Mouse (Mus musculus) olfactory bulb, adult 2 months (tissue): ENCODE results near the gene Sufu. TPM values are rescaled to one million over a fixed set of nuclear protein-coding genes. Genes with fewer than 3 reads are reported as not detected.

Experiments used
- H3K27ac ChIP-seq: fragments of 200-500 bp; 2 replicates; pipeline ENCODE4 v1.5.1; 2012; ENCODE audit warnings: low read depth, low read length; ENCODE audit not compliant: insufficient read depth
- H3K4me1 ChIP-seq: fragments of 200-500 bp; 2 replicates; pipeline ENCODE4 v1.6.1; 2012; ENCODE audit warnings: low read length; ENCODE audit not compliant: control insufficient read depth, insufficient read depth
- H3K4me3 ChIP-seq: fragments of 200-500 bp; 2 replicates; pipeline ENCODE4 v1.5.1; 2012; ENCODE audit warnings: mild to moderate bottlenecking, low read depth, low read length, moderate library complexity; ENCODE audit not compliant: insufficient read depth
- CTCF ChIP-seq: fragments of 200-500 bp; IDR thresholded peaks from 2 replicates; pipeline ENCODE4 v1.5.1; 2012; ENCODE audit warnings: low read depth, mild to moderate bottlenecking, low read length, moderate library complexity; ENCODE audit not compliant: insufficient read depth
- POLR2A ChIP-seq: fragments of 200-500 bp; IDR thresholded peaks from 2 replicates; pipeline ENCODE4 v1.6.1; 2012; ENCODE audit warnings: mild to moderate bottlenecking, low read depth, low read length, moderate library complexity; ENCODE audit not compliant: insufficient read depth
- WGBS: fragments of 180-500 bp; shearing (Covaris S2); methylation state at CpG from one replicate; pipeline ENCODE4 v1.1.7; 2018; 5-methylcytosine and 5-hydroxymethylcytosine counted together
- polyA plus RNA-seq: library from polyadenylated mRNA; stranded (reverse); fragments of >200 nt; gene quantifications from 2 replicates; pipeline ENCODE4 v1.2.4, GENCODE M21; 2012; ENCODE audit warnings: low replicate concordance; ENCODE audit not compliant: missing spikeins, insufficient read depth, insufficient read length

The Sufu gene
- polyA plus RNA-seq, result not detected in 2 replicates

GRCm38 (mm10) chr19:46396686-46397435, at the start of gene Sufu:
TSS of gene Sufu (plus strand) at chr19:46396896.
- peak within 1 kb of the TSS; percentile 67 for H3K4me3 ChIP-seq
- TF ChIP-seq POLR2A (peak; percentile 84), CTCF (0 out of 2 replicates have a peak, but pooled peaks have one; percentile 13)
- peaks cover 16% of the 10 kb centered on the region for H3K4me1 ChIP-seq
- WGBS, result under 1% methylated on average over 57 of the region's 57 CpGs
- H3K27ac ChIP-seq, result no peak within 1 kb of the TSS

GRCm38 (mm10) chr19:46347146-46347545, 49.5 kb upstream of the Sufu start:
- Histone ChIP-seq H3K27ac (no peak overlapping the region), H3K4me1 (peaks cover 8% of the 10 kb centered on the region; the same call in 1 of the 2 replicates), H3K4me3 (no peak overlapping the region)
- TF ChIP-seq CTCF (no peak), POLR2A (no peak)
- WGBS, result 100% methylated on average over 1 of the region's 1 CpGs

GRCm38 (mm10) chr19:46347936-46348668, 48.6 kb upstream of the Sufu start:
- TF ChIP-seq CTCF, result no peak
- TF ChIP-seq POLR2A, result no peak
- WGBS, result 18% methylated on average over 14 of the region's 14 CpGs
- peaks cover 8% of the 10 kb centered on the region; the same call in 1 of the 2 replicates for H3K4me1 ChIP-seq
- H3K4me3 ChIP-seq, result peak overlapping the region; percentile 54
- peak overlapping the region; percentile 90 for H3K27ac ChIP-seq

DNA sequence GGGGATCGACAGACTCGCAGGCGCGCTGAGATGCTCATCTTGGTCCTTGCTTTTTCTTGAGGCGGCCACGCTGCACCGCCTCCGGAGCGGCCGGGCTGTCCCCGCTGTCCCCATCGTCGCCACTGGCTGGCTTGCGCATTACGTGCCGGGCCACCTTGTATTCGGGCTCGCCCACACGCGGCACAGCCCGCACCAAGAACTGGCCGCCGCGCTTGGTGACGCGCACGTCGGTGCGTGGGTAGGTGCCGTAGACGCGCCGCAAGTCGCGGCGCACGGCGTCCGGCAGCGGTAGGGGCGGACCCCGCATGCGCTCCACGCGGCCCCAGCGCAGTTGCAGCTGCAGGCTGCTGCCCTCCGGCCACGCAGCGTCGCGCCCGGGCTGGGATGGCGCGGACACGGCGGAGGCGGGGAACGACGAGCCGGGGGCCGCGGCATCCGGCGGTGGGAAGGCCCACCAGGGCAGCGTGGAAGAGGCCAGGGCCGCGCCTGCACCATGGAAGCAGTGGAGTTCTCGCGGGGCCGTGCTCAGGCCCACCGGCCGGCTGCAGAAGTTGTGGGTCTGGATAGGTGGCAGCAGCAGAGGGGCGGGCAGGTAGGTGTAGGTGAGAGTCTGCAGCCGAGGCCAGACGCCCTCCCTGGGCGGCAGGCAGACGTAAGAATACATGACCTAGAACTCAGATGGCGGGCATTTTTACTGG, 47.8 kb upstream of the Sufu start:
- Histone ChIP-seq H3K4me1 (peaks cover 8% of the 10 kb centered on the region; the same call in 1 of the 2 replicates), H3K27ac (peak overlapping the region; percentile 90), H3K4me3 (peak overlapping the region; percentile 54)
- TF ChIP-seq CTCF, result no peak
- TF ChIP-seq POLR2A, result peak; percentile 95
- WGBS, result under 1% methylated on average over 78 of the region's 78 CpGs

DNA sequence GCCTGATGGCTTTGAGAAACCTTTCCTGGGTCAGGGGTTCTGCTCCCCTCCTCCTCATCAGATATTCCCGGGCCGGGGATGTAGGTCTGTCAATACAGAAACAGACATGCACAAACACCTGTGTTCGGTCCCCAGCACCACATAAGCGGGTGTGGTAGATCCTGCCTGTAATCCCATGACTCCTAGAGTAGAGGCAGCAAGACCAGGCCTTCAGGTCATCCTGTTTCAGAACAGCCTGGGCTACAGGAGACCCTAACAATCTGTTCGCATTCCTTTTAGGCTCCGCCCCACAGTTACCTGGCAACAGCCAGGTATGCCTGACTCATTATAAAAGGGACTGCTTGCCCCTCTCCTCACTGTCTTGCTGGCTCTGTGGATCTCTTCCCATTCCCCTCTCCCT, 47.1 kb upstream of the Sufu start:
- Histone ChIP-seq H3K4me3 (peak overlapping the region; percentile 54), H3K27ac (no peak overlapping the region; the same call in 1 of the 2 replicates), H3K4me1 (peaks cover 8% of the 10 kb centered on the region; the same call in 1 of the 2 replicates)
- WGBS, result 27% methylated on average over 6 of the region's 6 CpGs
- no peak for TF ChIP-seq POLR2A
- no peak for TF ChIP-seq CTCF

- TF ChIP-seq CTCF (no peak), POLR2A (no peak)
- WGBS, result 57% methylated on average over 10 of the region's 10 CpGs
- H3K27ac ChIP-seq, result peak within 1 kb of the TSS; percentile 18
- H3K4me1 ChIP-seq, result peaks cover 8% of the 10 kb centered on the region; the same call in 1 of the 2 replicates
- H3K4me3 ChIP-seq, result peak within 1 kb of the TSS; percentile 54
Measured at GRCm38 (mm10) chr19:46350168-46350932, 46.3 kb upstream of the Sufu start, which contains the start of gene 2310034G01Rik. TSS of gene 2310034G01Rik (minus strand) at chr19:46350302.

DNA sequence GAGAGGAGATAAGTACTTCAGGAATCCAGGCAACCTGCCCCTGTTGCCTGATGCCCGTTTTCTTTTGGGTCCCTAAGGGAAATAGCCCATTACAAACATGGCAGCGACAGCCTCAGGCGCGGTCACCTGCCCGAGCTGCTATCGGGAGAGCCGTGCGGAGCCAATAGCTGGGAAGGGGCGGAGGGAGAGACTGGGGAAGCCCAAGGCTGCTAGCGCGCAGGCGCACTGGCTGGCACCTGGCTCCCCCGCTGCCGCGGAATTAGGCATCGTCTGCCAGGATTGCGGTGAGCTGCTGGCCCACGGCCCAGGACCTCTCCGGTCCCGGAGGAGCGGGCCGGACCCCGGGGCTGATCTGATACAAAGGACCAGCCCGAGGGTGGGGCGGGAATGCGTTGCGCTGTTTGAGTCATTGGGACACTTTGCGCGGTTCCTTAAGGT, 40.0 kb upstream of the Sufu start:
- peak overlapping the region; percentile 65 for H3K4me3 ChIP-seq
- no peak overlapping the region for H3K27ac ChIP-seq
- H3K4me1 ChIP-seq, result peaks cover 11% of the 10 kb centered on the region
- WGBS, result under 1% methylated on average over 29 of the region's 29 CpGs
- no peak for TF ChIP-seq CTCF
- peak; percentile 56 for TF ChIP-seq POLR2A
